Mouse (Mus musculus): Measurements from ENCODE around the gene Wdr34. TPM values are rescaled to one million over a fixed set of nuclear protein-coding genes. Genes with fewer than 3 reads are reported as not detected.

The Wdr34 gene
- polyA plus RNA-seq, 1 experiment, result not detected

DNA sequence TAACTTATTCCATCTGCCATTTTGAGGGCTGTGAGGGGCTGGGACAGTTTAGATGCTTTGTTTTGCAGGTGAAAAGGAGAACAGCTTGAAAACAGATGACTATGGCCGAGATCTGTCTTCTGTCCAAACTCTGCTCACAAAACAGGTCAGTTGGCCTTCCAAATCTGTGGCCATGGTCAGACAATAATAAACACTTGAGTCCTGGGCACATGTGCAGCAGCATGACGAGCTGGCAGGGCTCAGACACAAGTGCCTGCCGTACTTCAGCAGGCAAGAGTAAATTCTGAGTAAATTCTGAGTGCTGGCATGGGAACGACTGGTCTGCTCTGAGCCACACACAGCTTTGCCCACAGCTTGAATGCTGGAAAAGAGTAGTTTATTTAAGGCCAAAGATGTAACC lies 23.2 kb downstream of the Wdr34 start:
- 59% methylated on average over 4 of the region's 4 CpGs for whole genome bisulfite sequencing
- no peaks in the 10 kb centered on the region for H3K4me1 ChIP-seq (ENCODE audit: control insufficient read depth, insufficient read depth, low read length)
- no peak for TF ChIP-seq CTCF (IDR thresholded peaks at IDR 0.05; ENCODE audit: insufficient read depth, low read depth, low read length)
- no peak for TF ChIP-seq POLR2A (IDR thresholded peaks at IDR 0.05; ENCODE audit: insufficient read depth, low read depth, low read length)
- H3K27ac ChIP-seq (ENCODE audit: insufficient read depth, low read depth, low read length), result no peak overlapping the region
- H3K4me3 ChIP-seq (ENCODE audit: insufficient read depth, low read depth, low read length), result no peak overlapping the region

- Histone ChIP-seq H3K4me1 (ENCODE audit: control insufficient read depth, insufficient read depth, low read length) (no peaks in the 10 kb centered on the region), H3K27ac (ENCODE audit: insufficient read depth, low read depth, low read length) (no peak overlapping the region), H3K4me3 (ENCODE audit: insufficient read depth, low read depth, low read length) (no peak overlapping the region)
- TF ChIP-seq POLR2A (IDR thresholded peaks at IDR 0.05; ENCODE audit: insufficient read depth, low read depth, low read length) (no peak), CTCF (IDR thresholded peaks at IDR 0.05; ENCODE audit: insufficient read depth, low read depth, low read length) (no peak)
- WGBS, result 48% methylated on average over 11 of the region's 11 CpGs
These were observed 34.2 kb downstream of the Wdr34 start for GRCm38 (mm10) chr2:30014326-30014966.

- no peak for TF ChIP-seq POLR2A (IDR thresholded peaks at IDR 0.05; ENCODE audit: insufficient read depth, low read depth, low read length)
- no peak for TF ChIP-seq CTCF (IDR thresholded peaks at IDR 0.05; ENCODE audit: insufficient read depth, low read depth, low read length)
- no peak overlapping the region for H3K4me3 ChIP-seq (ENCODE audit: insufficient read depth, low read depth, low read length)
- H3K4me1 ChIP-seq (ENCODE audit: control insufficient read depth, insufficient read depth, low read length), result no peaks in the 10 kb centered on the region
- WGBS, result 37% methylated on average over 8 of the region's 8 CpGs
- H3K27ac ChIP-seq (ENCODE audit: insufficient read depth, low read depth, low read length), result no peak overlapping the region
These were observed 37.8 kb downstream of the Wdr34 start for GRCm38 (mm10) chr2:30010840-30011281.

GRCm38 (mm10) chr2:30009101-30009500 lies 39.6 kb downstream of the Wdr34 start:
- no peak overlapping the region for H3K4me3 ChIP-seq (ENCODE audit: insufficient read depth, low read depth, low read length)
- WGBS, result 23% methylated on average over 1 of the region's 1 CpGs
- H3K27ac ChIP-seq (ENCODE audit: insufficient read depth, low read depth, low read length), result no peak overlapping the region
- no peak for TF ChIP-seq POLR2A (IDR thresholded peaks at IDR 0.05; ENCODE audit: insufficient read depth, low read depth, low read length)
- no peak for TF ChIP-seq CTCF (IDR thresholded peaks at IDR 0.05; ENCODE audit: insufficient read depth, low read depth, low read length)
- no peaks in the 10 kb centered on the region for H3K4me1 ChIP-seq (ENCODE audit: control insufficient read depth, insufficient read depth, low read length)

- H3K4me3 ChIP-seq (ENCODE audit: insufficient read depth, low read depth, low read length), result no peak overlapping the region
- no peak overlapping the region for H3K27ac ChIP-seq (ENCODE audit: insufficient read depth, low read depth, low read length)
- 13% methylated on average over 2 of the region's 2 CpGs for WGBS
- TF ChIP-seq CTCF (IDR thresholded peaks at IDR 0.05; ENCODE audit: insufficient read depth, low read depth, low read length) (no peak), POLR2A (IDR thresholded peaks at IDR 0.05; ENCODE audit: insufficient read depth, low read depth, low read length) (no peak)
- peaks cover 3% of the 10 kb centered on the region; the same call in 1 of the 2 replicates for H3K4me1 ChIP-seq (ENCODE audit: control insufficient read depth, insufficient read depth, low read length)
These were observed 56.7 kb downstream of the Wdr34 start for GRCm38 (mm10) chr2:29991962-29992361.

Other genes starting within 250 kb of the Wdr34 start
- not detected in 2 replicates for gene Slc27a4, start 246.2 kb downstream of the Wdr34 start, polyA plus RNA-seq (2012; ENCODE audit: insufficient read depth, insufficient read length, low replicate concordance, missing spikeins)
- not detected in 2 replicates for gene Urm1, start 228.8 kb downstream of the Wdr34 start, polyA plus RNA-seq (2012; ENCODE audit: insufficient read depth, insufficient read length, low replicate concordance, missing spikeins)
- not detected in 2 replicates for gene Cercam, start 179.7 kb downstream of the Wdr34 start, polyA plus RNA-seq (2012; ENCODE audit: insufficient read depth, insufficient read length, low replicate concordance, missing spikeins)
- 472 TPM in 1 of 2 replicates, not detected in the other for gene Odf2, start 159.7 kb downstream of the Wdr34 start, polyA plus RNA-seq (2012; ENCODE audit: insufficient read depth, insufficient read length, low replicate concordance, missing spikeins)
- not detected in 2 replicates for gene Gle1, start 113.5 kb downstream of the Wdr34 start, polyA plus RNA-seq (2012; ENCODE audit: insufficient read depth, insufficient read length, low replicate concordance, missing spikeins)
- 496 and 868 TPM in 2 replicates for gene Sptan1, start 83.3 kb downstream of the Wdr34 start, polyA plus RNA-seq (2012; ENCODE audit: insufficient read depth, insufficient read length, low replicate concordance, missing spikeins)
- 163 TPM in 1 of 2 replicates, not detected in the other for gene Set, start 8.5 kb upstream of the Wdr34 start, polyA plus RNA-seq (2012; ENCODE audit: insufficient read depth, insufficient read length, low replicate concordance, missing spikeins)
- not detected in 2 replicates for gene Pkn3, start 28.8 kb upstream of the Wdr34 start, polyA plus RNA-seq (2012; ENCODE audit: insufficient read depth, insufficient read length, low replicate concordance, missing spikeins)
- not detected in 2 replicates for gene Zdhhc12, start 44.8 kb upstream of the Wdr34 start, polyA plus RNA-seq (2012; ENCODE audit: insufficient read depth, insufficient read length, low replicate concordance, missing spikeins)
- gene Zer1, start 75.7 kb upstream of the Wdr34 start, polyA plus RNA-seq (2012; ENCODE audit: insufficient read depth, insufficient read length, low replicate concordance, missing spikeins), result not detected in 2 replicates
- not detected in 2 replicates for gene Tbc1d13, start 84.9 kb upstream of the Wdr34 start, polyA plus RNA-seq (2012; ENCODE audit: insufficient read depth, insufficient read length, low replicate concordance, missing spikeins)
- not detected in 2 replicates for gene Endog, start 122.6 kb upstream of the Wdr34 start, polyA plus RNA-seq (2012; ENCODE audit: insufficient read depth, insufficient read length, low replicate concordance, missing spikeins)
- gene Spout1, start 129.6 kb upstream of the Wdr34 start, polyA plus RNA-seq (2012; ENCODE audit: insufficient read depth, insufficient read length, low replicate concordance, missing spikeins), result not detected in 2 replicates
- gene Kyat1, start 157.0 kb upstream of the Wdr34 start, polyA plus RNA-seq (2012; ENCODE audit: insufficient read depth, insufficient read length, low replicate concordance, missing spikeins), result not detected in 2 replicates
- not detected in 2 replicates for gene Lrrc8a, start 188.8 kb upstream of the Wdr34 start, polyA plus RNA-seq (2012; ENCODE audit: insufficient read depth, insufficient read length, low replicate concordance, missing spikeins)
- gene Gm28035, start 191.7 kb upstream of the Wdr34 start, polyA plus RNA-seq (2012; ENCODE audit: insufficient read depth, insufficient read length, low replicate concordance, missing spikeins), result not detected in 2 replicates
- not detected in 2 replicates for gene Phyhd1, start 217.3 kb upstream of the Wdr34 start, polyA plus RNA-seq (2012; ENCODE audit: insufficient read depth, insufficient read length, low replicate concordance, missing spikeins)
- not detected in 2 replicates for gene Gm28038, start 232.2 kb upstream of the Wdr34 start, polyA plus RNA-seq (2012; ENCODE audit: insufficient read depth, insufficient read length, low replicate concordance, missing spikeins)
- not detected in 2 replicates for gene Dolk, start 237.5 kb upstream of the Wdr34 start, polyA plus RNA-seq (2012; ENCODE audit: insufficient read depth, insufficient read length, low replicate concordance, missing spikeins)
- gene Nup188, start 237.5 kb upstream of the Wdr34 start, polyA plus RNA-seq (2012; ENCODE audit: insufficient read depth, insufficient read length, low replicate concordance, missing spikeins), result not detected in 2 replicates

Measured in olfactory bulb, adult 2 months (tissue).